Comparison of ENCODE assay signal across 7 mouse cellular contexts in the genomic region with DNA sequence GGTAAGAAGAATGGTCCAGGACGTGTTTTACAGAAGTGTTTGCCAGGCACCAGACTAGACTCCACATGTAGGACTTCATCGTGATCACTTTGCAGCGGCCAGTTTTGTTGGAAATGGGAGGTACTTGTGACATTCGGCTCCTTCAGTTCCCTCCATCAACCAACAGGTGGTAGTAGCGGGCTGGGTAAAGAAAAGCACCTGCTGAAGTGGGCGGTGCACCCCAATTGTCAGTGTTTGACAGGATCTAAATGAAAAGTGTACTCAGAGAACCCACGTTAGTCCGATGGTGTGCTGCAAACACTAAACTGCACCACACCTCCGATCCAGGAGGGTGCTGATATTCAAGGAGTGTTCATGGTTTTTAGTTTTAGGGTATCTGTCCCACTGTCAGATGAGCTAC. TPM values are rescaled to one million over a fixed set of nuclear protein-coding genes. Genes with fewer than 3 reads are reported as not detected.
A peak's percentile ranks its signal among the peaks of the same experiment; 100 is the strongest.
DNase-seq lines count a peak whose midpoint lies in the region; ATAC-seq and TF ChIP-seq lines count a peak whose summit lies in the region.

No protein-coding gene starts in this region.

- peak; percentile 6 for DNase-seq in kidney, adult 11 months
- DNase-seq in MEL (ENCODE audit: low read depth, low spot score) = peak; percentile 7
- peak; percentile 78 for DNase-seq in embryo, embryonic 10 days (ENCODE audit: low spot score)
- peak; percentile 37 to 48 for DNase-seq in kidney, postnatal 4 days
- DNase-seq in thymus, postnatal 4 days = peak; percentile 40
- no peak for DNase-seq in layer of hippocampus, adult 9-10 months (ENCODE audit: low spot score)

- H3K9ac ChIP-seq in kidney, embryonic 16.5 days (replicated peaks; ENCODE audit: low read length) = no peak overlapping the region
- H3K9ac ChIP-seq in MEL (ENCODE audit: control insufficient read depth, low read depth, low read length, poor library complexity, severe bottlenecking) = no peak overlapping the region

- no peak overlapping the region for H3K27ac ChIP-seq in kidney, embryonic 16.5 days (ENCODE audit: low read length)
- H3K27ac ChIP-seq in MEL (ENCODE audit: control insufficient read depth, low read depth, low read length) = no peak overlapping the region

- no peaks in the 10 kb centered on the region for H3K9me3 ChIP-seq in kidney, embryonic 16.5 days (ENCODE audit: low read length)
- no peaks in the 10 kb centered on the region for H3K9me3 ChIP-seq in MEL (replicated peaks; ENCODE audit: insufficient read depth, low read length)

- peak; percentile 25 for TF ChIP-seq RAD21 in MEL (IDR thresholded peaks at IDR 0.05; ENCODE audit: low read depth, low read length)

- no peaks in the 10 kb centered on the region for H3K4me1 ChIP-seq in kidney, embryonic 16.5 days (ENCODE audit: insufficient read depth, low read length)
- no peaks in the 10 kb centered on the region for H3K4me1 ChIP-seq in MEL (ENCODE audit: control insufficient read depth in 1 of 2, insufficient read depth in 2 of 2, low read length in 2 of 2)

- no peak overlapping the region for H3K4me2 ChIP-seq in kidney, embryonic 16.5 days (replicated peaks; ENCODE audit: low read depth, low read length)

- H3K27me3 ChIP-seq in kidney, embryonic 16.5 days (ENCODE audit: insufficient read depth, low read length) = peaks cover 14% of the 10 kb centered on the region
- H3K27me3 ChIP-seq in MEL (ENCODE audit: control insufficient read depth in 1 of 2, insufficient read depth in 2 of 2, low read length in 2 of 2) = no peaks in the 10 kb centered on the region

- WGBS in kidney, embryonic 16.5 days = 13% methylated on average over 9 of the region's 9 CpGs

- TF ChIP-seq POLR2A in MEL (IDR thresholded peaks at IDR 0.05; ENCODE audit: control insufficient read depth in 1 of 2, insufficient read depth in 1 of 2, low read depth in 1 of 2, low read length in 2 of 2, poor library complexity in 1 of 2) = no peak

- TF ChIP-seq EP300 in MEL (IDR thresholded peaks at IDR 0.05; ENCODE audit: low read depth in 1 of 2, low read length in 2 of 2) = no peak

- no peaks in the 10 kb centered on the region for H3K79me2 ChIP-seq in MEL (ENCODE audit: control insufficient read depth, insufficient read depth, low read length, poor library complexity)

- ATAC-seq in kidney, embryonic 16.5 days (ENCODE audit: low FRiP score, low TSS enrichment) = no peak

- no peaks in the 10 kb centered on the region for H3K36me3 ChIP-seq in kidney, embryonic 16.5 days (ENCODE audit: insufficient read depth, low read length)
- no peaks in the 10 kb centered on the region for H3K36me3 ChIP-seq in MEL (ENCODE audit: control insufficient read depth in 1 of 2, insufficient read depth in 2 of 2, low read length in 2 of 2)

- TF ChIP-seq CTCF in MEL (IDR thresholded peaks at IDR 0.05 in 2 of 3, conservative IDR thresholded peaks at IDR 0.05 in 1 of 3; ENCODE audit: control insufficient read depth in 1 of 3, insufficient read depth in 1 of 3, low read depth in 2 of 3, low read length in 3 of 3, poor library complexity in 1 of 3, severe bottlenecking in 1 of 3) = peak; percentile 15 to 36 (median 28); a peak in 3 of 6 replicates

- no peak overlapping the region for H3K4me3 ChIP-seq in kidney, embryonic 16.5 days (ENCODE audit: low read length)
- H3K4me3 ChIP-seq in MEL (ENCODE audit: control insufficient read depth in 1 of 2, insufficient read depth in 1 of 2, low read depth in 2 of 2, low read length in 2 of 2) = no peak overlapping the region

TF ChIP-seq in MEL, 35 proteins besides CTCF, POLR2A, EP300 and RAD21:
- no peak for TF ChIP-seq RCOR1 (IDR thresholded peaks at IDR 0.05; ENCODE audit: low read depth, low read length)
- no peak for TF ChIP-seq TAL1 (IDR thresholded peaks at IDR 0.05; ENCODE audit: low read length)
- TF ChIP-seq USF1 (IDR thresholded peaks at IDR 0.05; ENCODE audit: low read depth, low read length) = no peak

RNA-seq across cellular contexts. Expression of gene Pax1, which starts 40.7 kb away (rescaled TPM):
- polyA plus RNA-seq in kidney, embryonic 16.5 days (2015; fragmentation: Nextera tagmentation; extraction: Ambion mirVana) = 0.07 TPM in 1 of 2 replicates, not detected in the other
- not detected in 2 replicates for total RNA-seq in MEL (2012; rRNA removed)
- polyA plus RNA-seq in MEL (2012; ENCODE audit: insufficient read depth in 1 of 2, insufficient read length in 2 of 2, low read depth in 1 of 2, low replicate concordance in 2 of 2, missing spikeins in 1 of 2) = not detected
